ENCODE assay signal across 8 mouse cellular contexts in the genomic region with DNA sequence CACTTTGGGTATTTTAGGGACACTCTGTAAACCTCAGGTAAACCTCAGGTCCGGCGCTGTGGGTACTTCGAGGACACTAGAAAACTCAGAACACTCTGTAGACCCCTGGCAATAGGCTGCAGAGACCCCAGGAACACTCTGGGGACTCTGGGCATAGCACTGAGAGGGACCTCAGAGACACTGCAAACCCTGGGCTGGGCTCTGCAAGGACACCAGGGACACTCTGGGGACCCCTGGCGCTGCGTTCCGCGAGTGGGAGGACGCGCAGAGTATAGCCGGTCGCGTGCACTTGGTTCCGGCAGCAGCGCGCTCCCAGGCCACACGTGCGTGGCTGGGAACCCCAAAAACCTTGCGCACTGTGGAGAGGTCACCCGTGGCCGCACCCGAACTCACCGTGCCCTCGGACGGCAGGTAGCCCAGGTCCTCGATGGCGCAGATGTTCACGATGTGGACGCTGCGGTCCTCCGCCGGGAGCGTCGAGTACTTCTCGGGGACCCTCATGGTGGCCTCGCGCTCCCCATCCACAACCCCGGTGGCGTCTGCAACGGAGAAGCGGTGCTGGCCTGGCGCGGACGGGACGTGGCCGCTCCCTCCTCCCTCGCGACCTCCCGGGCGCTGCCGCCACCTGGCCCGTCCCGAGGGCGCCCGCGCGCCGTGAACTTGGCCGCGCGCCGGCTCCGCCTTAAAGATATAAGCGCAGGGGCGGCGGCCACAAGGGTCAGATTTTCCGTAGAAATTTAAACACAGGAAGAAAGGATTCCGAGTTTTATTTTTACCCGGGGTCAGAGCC.
DNase-seq lines count a peak whose midpoint lies in the region; ATAC-seq and TF ChIP-seq lines count a peak whose summit lies in the region.

No protein-coding gene starts in this region.

- no peak overlapping the region for H3K27ac ChIP-seq in intestine, postnatal 0 days (ENCODE audit: low read depth, low read length)

- WGBS in intestine, postnatal 0 days, result 9% methylated on average over 64 of the region's 68 CpGs

- H3K9me3 ChIP-seq in intestine, postnatal 0 days (ENCODE audit: control insufficient read depth), result no peaks in the 10 kb centered on the region

- 0 out of 2 replicates have a peak, but pooled peaks have one; percentile 19 for ATAC-seq in intestine, postnatal 0 days
- no peak for ATAC-seq in inflammation-experienced regulatory T-cells, adult 6 months

- H3K4me2 ChIP-seq in intestine, postnatal 0 days (replicated peaks; ENCODE audit: low read depth), result peak overlapping the region; percentile 70

- DNase-seq in cerebellum, postnatal 10 days, result peak; percentile 31 to 35
- DNase-seq in cerebellum, adult 11 months, result no peak
- DNase-seq in urinary bladder, postnatal 25 days (ENCODE audit: low spot score), result peak; percentile 63
- no peak for DNase-seq in urinary bladder, postnatal 10 days (ENCODE audit: low spot score)
- peak; percentile 63 for DNase-seq in lung, postnatal 14 days
- DNase-seq in right cerebral cortex, postnatal 14 days, result no peak

- no peak for TF ChIP-seq CTCF in intestine, postnatal 0 days (IDR thresholded peaks at IDR 0.05; ENCODE audit: low read depth)

- no peak overlapping the region for H3K9ac ChIP-seq in intestine, postnatal 0 days (ENCODE audit: low read depth, low read length)

- no peaks in the 10 kb centered on the region for H3K4me1 ChIP-seq in intestine, postnatal 0 days (replicated peaks; ENCODE audit: control insufficient read depth, insufficient read depth, low read length)

- H3K27me3 ChIP-seq in intestine, postnatal 0 days (replicated peaks; ENCODE audit: control insufficient read depth, insufficient read depth, low read length), result peaks cover 15% of the 10 kb centered on the region

- peak overlapping the region; percentile 38 for H3K4me3 ChIP-seq in intestine, postnatal 0 days (ENCODE audit: low read depth, low read length)

- no peaks in the 10 kb centered on the region for H3K36me3 ChIP-seq in intestine, postnatal 0 days (ENCODE audit: control insufficient read depth, insufficient read depth)

Comparison
In these comparisons a context has a peak if more than half of its experiments do, and no peak if none do; other contexts are left out.
1. DNase-seq: peak in cerebellum, postnatal 10 days (2 of 2), urinary bladder, postnatal 25 days (single experiment) and lung, postnatal 14 days (single experiment); none in cerebellum, adult 11 months (single experiment), urinary bladder, postnatal 10 days (single experiment) and right cerebral cortex, postnatal 14 days (single experiment).